Mouse (Mus musculus) thymus, postnatal 36 days (tissue): ENCODE measurements around the gene Opn3.
A peak's percentile ranks its signal among the peaks of the same experiment; 100 is the strongest.

Experiments
- DNase-seq, 2 experiments: peaks; one replicate each; pipeline ENCODE4 v3.0.0; 2022; ENCODE audit warnings: mixed read lengths in 2 of 2

Opn3 gene

GRCm38 (mm10) chr1:175646952-175647351 lies 45.6 kb downstream of the Opn3 start:
- DNase-seq: no peak

DNA sequence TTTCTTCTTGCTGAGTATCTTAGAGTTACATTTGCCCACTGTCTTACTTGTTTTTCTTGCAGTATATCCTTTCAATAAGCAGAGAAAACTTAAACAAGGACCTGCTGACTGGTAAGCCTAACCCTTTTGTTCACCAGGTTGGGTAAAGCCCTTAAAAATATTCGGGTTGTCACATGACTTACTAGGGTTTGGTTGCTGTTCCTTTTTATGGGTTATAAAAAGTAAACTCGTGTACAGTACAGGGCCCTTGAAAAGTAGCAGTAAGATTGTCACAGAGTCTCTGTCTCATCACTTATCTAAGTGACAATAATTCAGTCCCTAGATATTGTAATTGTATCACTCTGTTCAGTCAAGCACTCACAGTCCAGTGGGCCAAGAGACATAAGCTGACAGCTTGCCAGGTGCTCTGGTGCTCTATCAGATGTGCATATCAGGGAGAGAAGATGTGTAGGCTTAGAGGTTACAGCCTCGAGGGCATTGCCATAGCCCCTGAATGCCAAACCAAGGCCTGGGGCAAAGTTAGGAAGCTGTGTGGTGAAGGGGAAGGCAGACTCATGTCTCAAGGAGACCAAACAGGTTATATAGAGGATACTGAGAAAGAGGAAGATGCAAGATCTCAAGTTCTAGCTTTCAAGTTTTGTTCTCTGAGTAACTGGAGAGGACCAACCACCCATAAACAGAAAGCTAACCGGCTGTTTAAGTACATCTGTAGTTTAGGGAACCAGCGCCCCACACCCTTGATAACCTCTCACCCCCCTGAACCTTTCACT lies 48.9 kb downstream of the Opn3 start:
- DNase-seq: no peak

GRCm38 (mm10) chr1:175640435-175641150 lies 52.0 kb downstream of the Opn3 start:
- DNase-seq: peak; percentile 44 to 65

DNA sequence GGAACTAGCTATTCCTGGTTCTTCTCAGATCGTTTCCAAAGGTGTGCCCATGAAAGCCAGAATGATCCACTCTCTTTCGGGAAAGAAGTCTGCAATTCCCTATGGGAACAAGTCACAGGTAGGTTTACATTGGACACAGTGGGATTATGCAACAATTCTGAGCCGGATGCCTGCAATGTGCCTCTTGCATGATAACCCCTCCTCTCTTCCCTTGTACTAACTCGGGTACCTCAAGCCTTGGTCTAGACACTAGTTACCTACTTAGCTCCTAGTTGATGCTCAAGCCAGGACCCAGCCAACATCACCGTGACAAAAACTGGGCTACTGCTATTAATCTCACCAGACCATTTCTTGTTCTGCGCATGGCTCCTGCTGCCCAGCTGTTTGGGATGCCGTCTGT lies 53.5 kb downstream of the Opn3 start:
- no peak for DNase-seq

- DNase-seq: no peak
Measured at GRCm38 (mm10) chr1:175637677-175638076, 54.9 kb downstream of the Opn3 start.

DNA sequence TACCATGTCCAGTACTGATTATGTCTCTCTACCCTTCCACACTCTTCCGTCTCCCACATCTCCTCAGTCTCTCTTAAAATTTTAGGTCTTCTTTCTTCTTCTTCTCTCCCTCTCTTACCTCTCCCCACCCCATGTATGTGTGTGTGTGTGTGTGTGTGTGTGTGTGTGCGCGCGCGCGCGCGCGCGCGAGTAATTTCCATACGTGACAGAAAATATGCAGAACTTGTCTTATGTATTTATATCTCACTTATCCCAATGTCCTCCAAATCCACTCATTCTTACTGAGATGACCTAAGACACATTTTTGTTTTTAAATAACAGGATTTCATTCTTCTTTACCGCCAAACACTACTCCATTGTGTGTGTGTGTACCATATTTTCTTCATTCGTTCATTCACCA lies 60.1 kb downstream of the Opn3 start:
- no peak for DNase-seq

GRCm38 (mm10) chr1:175631721-175632221 lies 60.8 kb downstream of the Opn3 start:
- DNase-seq: no peak

DNA sequence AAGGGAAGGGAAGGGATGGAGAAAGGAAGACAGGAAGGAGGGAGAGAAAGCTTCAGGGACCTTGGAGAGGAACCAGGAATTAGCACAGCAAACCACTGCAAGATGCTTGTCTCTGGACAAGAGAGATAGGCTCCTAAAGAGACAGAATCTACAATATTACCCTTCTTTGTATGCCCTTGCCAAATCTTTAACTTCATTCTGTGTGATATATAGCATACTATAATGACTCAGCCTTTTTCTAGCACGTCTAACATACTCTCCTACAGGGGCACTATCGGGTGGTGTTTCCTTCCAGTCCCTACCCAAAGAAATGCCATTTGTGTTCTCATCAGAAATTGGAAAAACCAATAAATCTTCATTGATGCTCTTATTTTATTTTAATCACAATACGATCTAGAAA lies 61.5 kb downstream of the Opn3 start:
- no peak for DNase-seq

GRCm38 (mm10) chr1:175630345-175630744 lies 62.2 kb downstream of the Opn3 start:
- no peak for DNase-seq

GRCm38 (mm10) chr1:175629248-175629647 lies 63.3 kb downstream of the Opn3 start:
- DNase-seq: no peak

DNA sequence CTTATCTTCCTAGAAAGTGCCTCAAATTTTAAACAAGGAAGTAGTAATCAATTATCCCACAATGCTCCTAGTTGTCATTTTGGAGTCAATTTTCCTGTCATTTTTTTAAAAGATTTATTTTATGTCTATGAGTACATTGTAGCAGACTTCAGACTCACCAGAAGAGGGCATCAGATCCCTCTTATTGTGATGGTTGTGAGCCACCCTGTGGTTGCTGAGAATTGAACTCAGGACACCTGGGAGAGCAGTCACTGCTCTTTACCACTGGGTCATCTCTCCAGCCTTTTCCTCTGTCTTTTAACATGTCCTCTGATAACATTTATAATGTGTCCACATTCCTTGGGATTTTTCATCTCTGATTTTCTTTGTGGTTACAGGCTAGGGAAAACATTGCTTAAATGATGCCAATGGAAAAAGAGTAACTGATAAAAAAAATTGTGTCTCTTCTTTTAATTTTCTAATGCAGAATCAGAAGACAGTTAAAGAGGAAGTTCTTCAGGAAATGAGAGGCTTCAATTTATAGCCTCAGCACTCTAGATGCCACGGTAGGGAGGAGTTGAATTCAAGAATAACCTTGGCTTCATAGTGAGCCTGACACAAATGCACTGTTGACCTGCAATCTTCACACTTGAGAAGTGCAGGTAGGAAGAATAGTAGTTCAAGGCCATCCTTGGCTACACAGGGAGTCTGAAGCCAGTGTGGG lies 66.4 kb downstream of the Opn3 start:
- DNase-seq: no peak

DNA sequence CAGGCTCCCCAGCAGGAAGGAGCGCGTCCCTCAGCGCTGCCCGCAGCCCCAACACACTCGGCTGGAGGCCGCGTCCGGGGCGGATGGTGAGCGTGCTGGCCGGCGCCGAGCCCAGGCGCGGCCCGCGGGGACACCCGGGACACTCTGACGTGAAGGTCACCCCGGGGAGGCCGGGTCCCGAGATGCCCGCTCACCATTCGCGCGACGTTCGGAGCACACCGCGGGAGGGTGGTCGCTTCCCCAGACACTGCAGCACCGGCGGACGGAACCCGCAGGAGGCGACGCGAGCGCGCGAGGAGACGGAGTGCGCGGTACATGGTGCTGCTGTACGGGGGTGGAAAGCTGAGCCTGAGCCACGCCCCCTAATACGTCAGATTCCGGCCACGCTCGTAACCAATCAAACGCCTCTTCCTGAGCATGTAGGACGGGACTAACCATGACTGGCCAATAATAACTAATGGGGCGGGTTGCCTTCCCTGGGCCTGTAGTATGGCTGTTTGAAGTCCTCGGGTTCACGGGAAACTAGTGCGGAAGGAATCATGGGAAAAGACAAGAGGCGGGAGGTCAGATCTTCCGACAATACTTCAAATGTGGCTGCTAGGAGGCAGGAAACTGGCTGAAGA lies 67.2 kb downstream of the Opn3 start, which contains the start of gene Fh1:
Fh1 (minus strand) TSS at position 379 of the 623 bp plus-strand sequence.
- DNase-seq: peak; percentile 92 to 96

- DNase-seq: no peak
Measured at GRCm38 (mm10) chr1:175623656-175624055, 68.9 kb downstream of the Opn3 start.

DNA sequence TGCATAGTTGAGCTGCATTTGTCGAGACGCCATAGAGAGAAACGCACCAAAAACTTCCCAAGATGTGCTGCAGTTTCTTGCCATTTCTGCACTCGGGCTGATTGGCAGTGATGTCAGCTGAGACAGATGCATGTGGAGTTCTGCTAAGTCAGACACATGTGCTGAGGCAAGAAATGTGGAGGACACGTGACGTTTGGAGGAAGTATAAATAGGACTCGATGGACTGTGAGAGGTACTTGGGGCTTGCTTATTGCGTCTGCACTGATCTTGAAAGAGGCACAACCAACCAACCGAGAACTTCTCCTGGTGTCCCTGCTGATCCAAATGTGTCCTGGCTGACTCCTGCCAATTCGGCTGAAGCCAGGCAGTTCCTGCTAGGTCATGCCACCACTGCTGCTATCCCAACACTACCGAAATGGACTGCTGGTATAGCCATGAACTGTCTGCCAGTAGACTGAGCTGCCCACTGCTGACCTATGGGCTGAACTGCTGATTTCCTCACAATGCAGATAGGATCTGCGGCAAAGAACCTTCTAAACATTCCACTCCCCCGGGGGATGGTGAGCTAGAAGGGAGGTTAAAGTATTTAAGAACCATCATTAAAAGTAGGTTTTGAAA lies 72.7 kb downstream of the Opn3 start, which contains the start of gene Kmo:
Kmo (plus strand) TSS at position 568 of the 618 bp plus-strand sequence.
- DNase-seq: no peak

DNA sequence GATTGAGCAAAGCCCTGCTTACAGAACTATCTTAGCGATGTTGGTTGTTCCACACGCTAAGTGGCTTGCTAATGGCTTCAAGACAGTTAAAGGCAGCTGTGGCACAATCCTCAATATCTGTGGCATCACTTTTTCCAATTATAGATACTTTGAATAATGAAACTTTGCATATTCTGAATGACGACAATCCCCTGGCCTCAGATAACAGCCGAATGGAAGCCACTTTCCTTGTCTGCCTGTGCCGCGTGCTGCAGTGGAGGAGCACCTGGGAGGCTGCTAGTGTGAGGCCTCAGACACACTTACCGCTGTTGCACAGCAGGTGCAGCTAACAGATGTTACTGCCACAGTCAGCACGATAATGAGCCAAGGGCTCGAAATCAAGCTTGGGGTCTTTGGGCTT lies 77.6 kb downstream of the Opn3 start:
- DNase-seq: no peak
